Mouse (Mus musculus) common myeloid progenitor, adult 5-6 weeks (primary cell): ENCODE data around the gene Rprd2. TPM values are rescaled to one million over a fixed set of nuclear protein-coding genes. Genes with fewer than 3 reads are reported as not detected.
A peak's percentile ranks its signal among the peaks of the same experiment; 100 is the strongest.
"Not testable (repeated sequence)": the region's sequence is repeated elsewhere in the genome, so short reads cannot be mapped to it uniquely, and the experiment has no call there.

Experiments
- ATAC-seq: replicated peaks from 2 replicates; pipeline ENCODE4 v1.8.0; 2016; ENCODE audit warnings: low read depth, mild to moderate bottlenecking, moderate TSS enrichment, inconsistent platforms; ENCODE audit not compliant: poor library complexity, severe bottlenecking
- total RNA-seq: library from RNA; stranded (forward); fragments of 200-1000, 187-1606 nt; gene quantifications from 2 replicates; pipeline ENCODE4 v1.2.3, GENCODE M21; 2017

The Rprd2 gene
- total RNA-seq, 1 experiment from 2014 or later = 26.5 TPM

- ATAC-seq = peak; percentile 93
Observed at GRCm38 (mm10) chr3:95819351-95819985, 805 bp upstream of the Rprd2 start.

- no peak for ATAC-seq
Observed at GRCm38 (mm10) chr3:95818026-95818511, 594 bp downstream of the Rprd2 start.

- peak; percentile 16; the same call in 1 of the 2 replicates for ATAC-seq
Observed at GRCm38 (mm10) chr3:95816681-95817080, 2.0 kb downstream of the Rprd2 start.

GRCm38 (mm10) chr3:95808384-95808783, 10.3 kb downstream of the Rprd2 start:
- no peak for ATAC-seq

GRCm38 (mm10) chr3:95807630-95808029, 11.0 kb downstream of the Rprd2 start:
- not testable (repeated sequence) for ATAC-seq

- no peak for ATAC-seq
Observed at GRCm38 (mm10) chr3:95806677-95807076, 12.0 kb downstream of the Rprd2 start.

GRCm38 (mm10) chr3:95803851-95804250, 14.8 kb downstream of the Rprd2 start:
- ATAC-seq = no peak

GRCm38 (mm10) chr3:95798756-95799155, 19.9 kb downstream of the Rprd2 start:
- ATAC-seq = no peak

GRCm38 (mm10) chr3:95794299-95794698, 24.4 kb downstream of the Rprd2 start:
- ATAC-seq = no peak

- no peak for ATAC-seq
Observed at GRCm38 (mm10) chr3:95793662-95794061, 25.0 kb downstream of the Rprd2 start.

- no peak for ATAC-seq
Observed at GRCm38 (mm10) chr3:95785501-95785900, 33.2 kb downstream of the Rprd2 start.

- peak; percentile 45; the same call in 1 of the 2 replicates for ATAC-seq
Observed at GRCm38 (mm10) chr3:95771985-95772384, 46.7 kb downstream of the Rprd2 start.

- ATAC-seq = no peak
Observed at GRCm38 (mm10) chr3:95765534-95765933, 53.1 kb downstream of the Rprd2 start.

- ATAC-seq = no peak
Observed at GRCm38 (mm10) chr3:95763811-95764210, 54.9 kb downstream of the Rprd2 start.

GRCm38 (mm10) chr3:95762961-95763360, 55.7 kb downstream of the Rprd2 start:
- ATAC-seq = no peak

- ATAC-seq = no peak
Observed at GRCm38 (mm10) chr3:95761771-95762170, 56.9 kb downstream of the Rprd2 start.

- ATAC-seq = no peak
Observed at GRCm38 (mm10) chr3:95760656-95761055, 58.0 kb downstream of the Rprd2 start.

- no peak for ATAC-seq
Observed at GRCm38 (mm10) chr3:95760106-95760505, 58.6 kb downstream of the Rprd2 start, which contains the start of gene Tars2. Gene Tars2 (minus strand): TSS chr3:95760206.

GRCm38 (mm10) chr3:95758467-95759218, 60.0 kb downstream of the Rprd2 start:
- no peak for ATAC-seq

GRCm38 (mm10) chr3:95756808-95757207, 61.9 kb downstream of the Rprd2 start:
- ATAC-seq = no peak
